Mouse (Mus musculus) limb, embryonic 12.5 days (tissue): Measurements from ENCODE around the gene Pten. TPM values are rescaled to one million over a fixed set of nuclear protein-coding genes. Genes with fewer than 3 reads are reported as not detected.
"Not testable (repeated sequence)": the region's sequence is repeated elsewhere in the genome, so short reads cannot be mapped to it uniquely, and the experiment has no call there.

ENCODE experiments used
- ATAC-seq: fragments of 200-750 bp; cut with Nextera tagmentation; 2 replicates; pipeline ENCODE4 v1.8.0; 2017; ENCODE audit warnings: low read depth, moderate TSS enrichment; ENCODE audit not compliant: insufficient number of reproducible peaks, insufficient read depth, low FRiP score, low TSS enrichment
- H3K27ac ChIP-seq: fragments of 300-500 bp; sonication (generic); 2 replicates; pipeline ENCODE4 v1.5.1; 2016; ENCODE audit warnings: mild to moderate bottlenecking, moderate library complexity
- H3K27me3 ChIP-seq: fragments of 300-500 bp; sonication (generic); 2 replicates; pipeline ENCODE4 v1.6.1; 2016; ENCODE audit warnings: mild to moderate bottlenecking, moderate library complexity
- H3K36me3 ChIP-seq: fragments of 300-500 bp; sonication (generic); 2 replicates; pipeline ENCODE4 v1.6.1; 2016; ENCODE audit warnings: mild to moderate bottlenecking, moderate library complexity
- H3K4me1 ChIP-seq: fragments of 300-500 bp; sonication (generic); replicated peaks from 2 replicates; pipeline ENCODE4 v1.6.1; 2016
- H3K4me2 ChIP-seq: fragments of 300-500 bp; sonication (generic); 2 replicates; pipeline ENCODE4 v1.6.1; 2016; ENCODE audit warnings: mild to moderate bottlenecking, moderate library complexity
- H3K4me3 ChIP-seq: fragments of 300-500 bp; sonication (generic); replicated peaks from 2 replicates; pipeline ENCODE4 v1.5.1; 2016; ENCODE audit warnings: mild to moderate bottlenecking
- H3K9ac ChIP-seq: fragments of 300-500 bp; sonication (generic); replicated peaks from 2 replicates; pipeline ENCODE4 v1.6.1; 2016; ENCODE audit warnings: mild to moderate bottlenecking, moderate library complexity
- H3K9me3 ChIP-seq: fragments of 300-500 bp; sonication (generic); 2 replicates; pipeline ENCODE4 v1.6.1; 2016; ENCODE audit warnings: mild to moderate bottlenecking, moderate library complexity
- WGBS: fragments of 180-500 bp; shearing (Covaris S2); methylation state at CpG from one replicate; pipeline ENCODE4 v1.1.7; 2016; 5-methylcytosine and 5-hydroxymethylcytosine counted together
- polyA plus RNA-seq: library from polyadenylated mRNA; unstranded; fragments of >200 nt; fragmentation: Nextera tagmentation; extraction: Ambion mirVana; gene quantifications from 2 replicates; pipeline ENCODE4 v1.2.1, GENCODE M21; 2016

Pten gene
- polyA plus RNA-seq, 1 experiment from 2014 or later: 9.3 TPM

DNA sequence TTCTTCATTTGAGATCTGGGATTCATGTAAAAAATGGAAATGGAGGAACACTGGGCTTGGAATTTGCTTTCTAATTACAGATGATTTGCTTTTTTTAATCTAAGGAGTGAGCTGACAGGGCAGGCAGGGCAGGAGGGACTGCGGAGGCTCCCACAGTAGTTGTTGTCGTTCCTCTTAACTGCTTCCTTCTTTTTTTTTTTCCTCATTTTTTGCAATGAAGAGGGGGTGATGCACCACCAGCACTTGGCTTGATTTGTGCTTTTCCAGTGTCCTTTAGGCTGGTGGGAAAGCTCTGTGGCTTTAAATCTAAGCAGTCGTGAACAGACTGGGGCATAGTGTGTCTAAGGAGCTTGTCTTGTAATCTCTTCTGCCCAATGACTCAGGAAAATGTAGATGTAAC, 21.8 kb downstream of the Pten start:
- no peaks in the 10 kb centered on the region for H3K36me3 ChIP-seq
- no peak overlapping the region for H3K4me2 ChIP-seq
- WGBS: 82% methylated on average over 3 of the region's 3 CpGs
- no peak overlapping the region for H3K27ac ChIP-seq
- no peaks in the 10 kb centered on the region for H3K27me3 ChIP-seq
- ATAC-seq: no peak
- H3K9me3 ChIP-seq: no peaks in the 10 kb centered on the region
- H3K4me1 ChIP-seq: 0 out of 2 replicates have a peak, but pooled peaks cover 2% of the 10 kb centered on the region
- no peak overlapping the region for H3K9ac ChIP-seq
- H3K4me3 ChIP-seq: no peak overlapping the region

DNA sequence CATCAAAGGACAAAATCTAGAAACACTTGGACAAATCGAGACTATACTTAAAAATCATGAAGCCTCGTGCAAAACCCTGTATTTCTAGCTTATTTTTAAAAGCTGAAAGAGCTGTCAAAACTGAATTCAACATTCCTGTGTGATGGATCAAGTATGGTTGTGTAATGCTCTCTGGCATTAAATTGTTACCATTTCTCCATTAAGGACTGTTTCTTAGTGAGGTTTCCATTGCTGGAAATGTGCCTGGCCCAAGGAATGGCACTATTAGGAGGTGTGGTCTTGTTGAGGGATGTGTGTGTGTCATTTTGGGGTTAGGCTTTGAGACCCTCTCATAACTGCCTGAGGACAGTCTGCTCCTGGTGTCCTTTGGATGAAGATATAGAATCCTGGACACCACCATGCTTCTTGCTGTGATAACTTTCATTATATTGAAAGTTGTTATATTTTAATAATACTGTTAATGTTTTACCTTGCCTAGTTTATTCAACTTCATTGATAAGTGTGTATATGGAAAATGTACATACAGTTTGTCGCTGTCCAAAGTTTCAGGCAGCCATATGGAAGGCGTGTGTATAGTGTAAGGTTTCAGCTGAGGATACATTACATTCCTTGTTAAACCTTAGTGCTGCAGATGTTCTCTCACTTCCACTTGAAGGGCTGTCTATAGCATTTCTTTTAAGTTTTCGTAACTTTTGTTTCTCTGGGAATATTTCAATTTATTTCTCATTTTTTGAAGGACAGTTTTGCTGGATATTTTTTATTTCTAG, 24.2 kb downstream of the Pten start:
- Histone ChIP-seq H3K4me2 (no peak overlapping the region), H3K27me3 (no peaks in the 10 kb centered on the region), H3K9me3 (no peaks in the 10 kb centered on the region), H3K9ac (no peak overlapping the region), H3K36me3 (peaks cover 10% of the 10 kb centered on the region; the same call in 1 of the 2 replicates), H3K27ac (no peak overlapping the region), H3K4me1 (0 out of 2 replicates have a peak, but pooled peaks cover 2% of the 10 kb centered on the region), H3K4me3 (no peak overlapping the region)
- WGBS: 82% methylated on average over 5 of the region's 5 CpGs
- ATAC-seq: no peak

DNA sequence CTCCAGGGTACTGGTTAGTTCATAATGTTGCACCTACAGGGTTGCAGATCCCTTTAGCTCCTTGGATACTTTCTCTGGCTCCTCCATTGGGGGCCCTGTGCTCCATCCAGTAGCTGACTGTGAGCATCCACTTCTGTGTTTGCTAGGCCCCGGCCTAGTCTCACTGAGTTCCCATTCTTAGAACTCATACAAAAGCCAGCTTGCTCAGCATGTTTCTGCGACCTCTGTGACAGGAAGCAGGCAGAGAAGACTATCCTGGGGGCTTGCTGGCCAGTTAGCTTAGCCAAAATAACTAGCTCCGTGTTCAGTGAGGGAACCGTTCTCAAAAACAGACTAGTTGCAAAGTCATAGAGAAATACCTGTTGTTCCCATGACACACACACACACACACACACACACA, 30.1 kb downstream of the Pten start:
- not testable (repeated sequence) for H3K4me2 ChIP-seq, H3K4me3 ChIP-seq, H3K9ac ChIP-seq, ATAC-seq, H3K27ac ChIP-seq, H3K27me3 ChIP-seq, H3K9me3 ChIP-seq
- Histone ChIP-seq H3K4me1 (peaks cover 16% of the 10 kb centered on the region), H3K36me3 (peaks cover 10% of the 10 kb centered on the region; the same call in 1 of the 2 replicates)
- 73% methylated on average over 4 of the region's 4 CpGs for WGBS

DNA sequence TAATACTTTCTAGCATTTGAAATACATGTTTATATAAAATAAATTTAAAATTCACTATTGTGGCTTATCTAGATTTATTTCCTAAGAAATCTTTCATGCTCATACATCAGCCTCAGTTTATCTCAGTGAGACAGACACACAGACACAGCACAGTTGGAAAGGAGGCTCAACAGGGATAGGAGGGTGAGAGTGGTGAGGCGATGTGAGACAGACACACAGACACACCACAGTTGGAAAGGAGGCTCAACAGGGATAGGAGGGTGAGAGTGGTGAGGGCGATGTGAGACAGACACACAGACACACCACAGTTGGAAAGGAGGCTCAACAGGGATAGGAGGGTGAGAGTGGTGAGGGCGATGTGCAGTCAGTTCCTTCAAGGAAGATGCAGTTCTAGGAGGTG, 30.7 kb downstream of the Pten start:
- not testable (repeated sequence) for H3K9me3 ChIP-seq, H3K4me2 ChIP-seq, H3K4me3 ChIP-seq, H3K27me3 ChIP-seq, H3K9ac ChIP-seq, H3K27ac ChIP-seq, ATAC-seq
- 91% methylated on average over 3 of the region's 3 CpGs for WGBS
- H3K4me1 ChIP-seq: peaks cover 20% of the 10 kb centered on the region
- H3K36me3 ChIP-seq: peaks cover 10% of the 10 kb centered on the region; the same call in 1 of the 2 replicates

DNA sequence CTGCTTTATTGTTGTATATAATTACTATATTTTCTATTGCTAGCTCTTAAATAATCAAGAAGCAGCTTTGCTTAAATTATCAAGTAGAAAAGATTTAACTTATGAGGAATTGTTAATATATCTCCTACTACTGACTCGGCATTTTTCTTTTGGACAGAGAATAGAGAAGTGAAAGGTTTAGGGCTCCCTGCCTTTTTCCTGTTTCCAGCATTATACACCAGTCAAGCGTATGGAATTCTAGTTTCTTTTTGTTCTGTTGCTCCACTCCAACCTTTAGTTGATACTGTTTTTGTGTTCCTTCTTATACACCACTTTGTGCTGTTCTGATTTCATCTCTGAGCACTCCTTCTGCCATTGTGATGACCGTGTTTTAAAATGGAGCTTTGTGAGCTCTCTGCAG, 32.2 kb downstream of the Pten start:
- Histone ChIP-seq H3K9me3 (no peaks in the 10 kb centered on the region), H3K27me3 (no peaks in the 10 kb centered on the region), H3K36me3 (peaks cover 10% of the 10 kb centered on the region; the same call in 1 of the 2 replicates), H3K4me3 (no peak overlapping the region), H3K4me1 (peaks cover 31% of the 10 kb centered on the region), H3K9ac (no peak overlapping the region), H3K27ac (no peak overlapping the region), H3K4me2 (no peak overlapping the region)
- WGBS: 88% methylated on average over 3 of the region's 3 CpGs
- no peak for ATAC-seq

DNA sequence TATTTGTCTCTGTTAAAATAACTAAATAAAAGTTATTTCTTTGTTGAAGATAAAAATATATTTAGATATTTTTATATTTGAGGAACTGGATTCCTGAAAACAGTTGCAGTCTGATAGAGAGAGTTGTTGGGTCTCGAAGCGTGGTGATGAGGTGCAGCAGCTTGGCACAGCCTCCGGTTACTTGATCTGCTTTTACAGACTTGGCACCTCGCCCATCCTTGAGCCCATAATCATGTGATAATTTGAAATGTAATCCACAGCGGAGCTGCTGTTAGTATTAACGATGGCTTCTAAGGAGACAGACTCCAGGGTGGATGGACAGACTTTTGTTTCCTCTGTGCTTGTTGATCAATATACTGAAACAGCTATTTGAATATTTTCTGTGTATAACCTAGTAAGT, 35.3 kb downstream of the Pten start:
- no peaks in the 10 kb centered on the region for H3K9me3 ChIP-seq
- no peaks in the 10 kb centered on the region for H3K27me3 ChIP-seq
- peaks cover 31% of the 10 kb centered on the region for H3K4me1 ChIP-seq
- H3K27ac ChIP-seq: no peak overlapping the region
- no peak overlapping the region for H3K4me3 ChIP-seq
- 19% methylated on average over 6 of the region's 6 CpGs for WGBS
- no peak for ATAC-seq
- H3K9ac ChIP-seq: no peak overlapping the region
- no peak overlapping the region for H3K4me2 ChIP-seq
- H3K36me3 ChIP-seq: no peaks in the 10 kb centered on the region

GRCm38 (mm10) chr19:32793901-32794300, 36.6 kb downstream of the Pten start:
- no peak for ATAC-seq
- H3K27ac ChIP-seq: no peak overlapping the region
- H3K9me3 ChIP-seq: no peaks in the 10 kb centered on the region
- peaks cover 31% of the 10 kb centered on the region for H3K4me1 ChIP-seq
- no peak overlapping the region for H3K9ac ChIP-seq
- no peaks in the 10 kb centered on the region for H3K36me3 ChIP-seq
- no peak overlapping the region for H3K4me2 ChIP-seq
- H3K4me3 ChIP-seq: no peak overlapping the region
- no peaks in the 10 kb centered on the region for H3K27me3 ChIP-seq

- Histone ChIP-seq H3K4me1 (no peaks in the 10 kb centered on the region), H3K27ac (no peak overlapping the region), H3K9me3 (no peaks in the 10 kb centered on the region), H3K9ac (no peak overlapping the region), H3K4me3 (no peak overlapping the region), H3K4me2 (no peak overlapping the region), H3K27me3 (no peaks in the 10 kb centered on the region), H3K36me3 (peaks cover 17% of the 10 kb centered on the region)
- ATAC-seq: no peak
- WGBS: 85% methylated on average over 2 of the region's 2 CpGs
Observed at GRCm38 (mm10) chr19:32800557-32800956, 43.3 kb downstream of the Pten start.

DNA sequence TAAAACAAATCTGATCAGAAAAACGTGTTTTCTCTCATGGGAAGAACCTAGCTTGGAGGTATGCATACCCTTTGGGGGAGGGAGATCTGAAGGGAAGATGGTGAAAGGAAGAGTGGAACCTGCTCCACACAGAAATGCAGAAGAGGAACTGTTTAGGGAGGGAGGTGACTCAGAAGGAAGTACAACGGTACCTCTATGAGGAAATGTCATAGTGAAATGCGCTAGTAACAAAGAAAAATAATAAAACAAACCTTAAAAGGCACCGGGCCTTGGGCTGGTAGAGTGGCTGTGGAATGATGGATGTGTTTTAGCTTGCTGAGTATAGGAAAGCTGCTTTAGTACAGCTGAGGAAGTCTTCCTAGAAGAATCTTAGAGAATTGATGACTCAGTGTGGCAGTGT, 47.4 kb downstream of the Pten start:
- H3K4me1 ChIP-seq: no peaks in the 10 kb centered on the region
- no peak for ATAC-seq
- 83% methylated on average over 4 of the region's 4 CpGs for WGBS

DNA sequence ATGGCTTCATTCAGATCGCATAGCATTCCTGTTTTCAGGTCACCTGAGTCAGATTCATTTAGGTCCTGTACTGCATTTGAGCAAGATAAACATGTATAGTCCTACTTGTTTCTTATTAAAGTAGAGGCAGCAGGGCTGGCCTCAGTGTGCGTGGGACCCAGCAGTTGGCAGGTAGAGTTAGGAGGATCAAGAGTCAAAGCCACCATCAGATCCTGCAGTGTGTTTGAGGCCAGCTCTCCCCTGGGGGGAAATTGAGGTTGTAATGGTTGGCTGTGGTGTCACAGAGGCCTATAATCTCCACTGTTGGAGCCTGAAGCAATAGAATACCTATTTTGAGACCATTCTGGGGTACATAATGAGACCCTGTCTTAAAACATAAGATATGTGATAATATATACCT, 50.3 kb downstream of the Pten start:
- Histone ChIP-seq H3K36me3 (peaks cover 14% of the 10 kb centered on the region; the same call in 1 of the 2 replicates), H3K9me3 (no peaks in the 10 kb centered on the region), H3K4me3 (no peak overlapping the region), H3K27ac (no peak overlapping the region), H3K9ac (no peak overlapping the region), H3K4me2 (no peak overlapping the region), H3K4me1 (no peaks in the 10 kb centered on the region), H3K27me3 (no peaks in the 10 kb centered on the region)
- 92% methylated on average over 2 of the region's 2 CpGs for WGBS
- ATAC-seq: no peak

More for the DNA sequence above, 47.4 kb downstream of the Pten start:
- Histone ChIP-seq H3K4me2 (no peak overlapping the region), H3K4me3 (no peak overlapping the region), H3K9me3 (no peaks in the 10 kb centered on the region), H3K9ac (no peak overlapping the region), H3K27ac (no peak overlapping the region), H3K36me3 (peaks cover 17% of the 10 kb centered on the region), H3K27me3 (no peaks in the 10 kb centered on the region)

DNA sequence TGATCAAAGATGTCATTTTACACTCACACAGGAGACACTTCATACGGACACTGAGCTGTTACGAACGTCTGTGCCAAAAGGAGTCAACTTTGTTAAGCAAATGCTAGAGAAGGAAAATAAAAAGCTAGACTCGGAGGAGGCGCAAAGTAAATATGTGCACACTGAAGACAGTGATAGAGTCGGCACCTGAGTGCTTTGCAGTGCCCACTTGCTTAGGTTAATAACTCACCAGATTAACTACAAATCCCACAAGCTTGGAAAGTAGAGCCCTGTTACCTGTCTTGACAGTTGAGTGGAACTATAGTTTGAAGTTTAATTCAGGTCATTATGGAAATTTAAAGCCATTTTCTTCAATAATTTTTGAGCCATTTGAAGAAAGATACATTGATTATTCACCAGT, 51.4 kb downstream of the Pten start:
- Histone ChIP-seq H3K9ac (no peak overlapping the region), H3K4me1 (no peaks in the 10 kb centered on the region), H3K27me3 (no peaks in the 10 kb centered on the region), H3K27ac (no peak overlapping the region), H3K9me3 (no peaks in the 10 kb centered on the region), H3K36me3 (peaks cover 14% of the 10 kb centered on the region; the same call in 1 of the 2 replicates), H3K4me3 (no peak overlapping the region), H3K4me2 (no peak overlapping the region)
- WGBS: 85% methylated on average over 6 of the region's 6 CpGs
- no peak for ATAC-seq

GRCm38 (mm10) chr19:32809117-32809516, 51.8 kb downstream of the Pten start:
- no peak overlapping the region for H3K27ac ChIP-seq
- H3K9me3 ChIP-seq: no peaks in the 10 kb centered on the region
- H3K4me3 ChIP-seq: no peak overlapping the region
- peaks cover 14% of the 10 kb centered on the region; the same call in 1 of the 2 replicates for H3K36me3 ChIP-seq
- WGBS: 64% methylated on average over 3 of the region's 3 CpGs
- H3K4me2 ChIP-seq: no peak overlapping the region
- ATAC-seq: no peak
- H3K9ac ChIP-seq: no peak overlapping the region
- no peaks in the 10 kb centered on the region for H3K27me3 ChIP-seq
- no peaks in the 10 kb centered on the region for H3K4me1 ChIP-seq
